Mouse (Mus musculus) embryo, embryonic 9.5 days (tissue): Measurements from ENCODE around the gene Dhdh.
"Not testable (repeated sequence)": the region's sequence is repeated elsewhere in the genome, so short reads cannot be mapped to it uniquely, and the experiment has no call there.

Experiments
- DNase-seq: peaks from one replicate; pipeline ENCODE4 v3.0.0-alpha.2; 2017; ENCODE audit errors: extremely low spot score

The Dhdh gene

DNA sequence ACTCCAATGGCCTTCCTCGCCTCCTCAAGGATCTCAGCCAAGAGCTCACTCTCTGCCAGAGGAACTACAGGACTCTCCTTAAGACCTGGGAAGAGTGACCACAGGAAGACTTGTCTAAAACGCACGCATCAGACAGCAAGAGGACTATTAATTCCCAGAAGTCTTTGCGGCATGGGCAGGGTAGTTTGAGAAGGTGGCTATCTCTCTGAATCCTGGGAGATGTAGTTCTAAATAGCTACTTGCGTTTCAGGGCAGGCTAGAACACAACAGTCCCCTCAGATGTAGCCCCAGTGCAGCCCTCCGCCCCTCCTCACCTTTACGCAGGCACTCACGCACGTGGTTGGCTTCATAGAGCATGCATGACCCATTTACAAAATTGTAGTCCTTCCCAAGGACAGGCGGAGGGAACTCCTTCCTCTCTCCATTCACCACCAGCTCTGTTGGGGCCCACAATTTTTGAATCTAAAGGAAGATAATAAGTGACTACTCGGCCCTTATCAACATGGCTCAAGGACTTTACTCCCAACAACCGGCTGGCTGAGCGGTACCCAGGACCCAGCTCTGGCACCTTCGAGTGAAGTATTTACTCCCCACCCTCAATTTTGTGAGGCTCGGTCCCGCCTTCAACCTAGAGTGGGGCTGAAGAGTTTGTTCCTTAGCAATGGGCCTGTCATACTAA is 13.2 kb downstream of the Dhdh start:
- no peak for DNase-seq

DNA sequence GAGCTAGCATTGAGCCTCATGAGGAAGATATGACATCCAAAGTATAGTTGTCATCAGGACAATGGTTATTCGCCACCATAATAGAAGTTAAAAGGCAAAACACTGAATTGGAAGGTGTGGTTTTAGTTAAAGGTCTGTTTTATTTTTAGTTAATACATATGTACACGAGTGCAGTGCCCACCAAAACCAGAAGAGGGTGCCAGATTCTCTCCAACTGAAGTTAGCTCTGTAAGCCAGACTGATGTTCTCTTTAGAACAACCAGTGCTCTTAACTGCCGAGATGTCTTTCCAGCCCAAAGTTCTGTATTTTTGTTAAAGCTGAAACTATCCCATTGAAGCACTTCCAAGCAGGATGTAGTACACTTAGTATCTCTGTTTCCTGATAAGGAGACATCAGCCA is 17.7 kb downstream of the Dhdh start:
- peak; percentile 64 for DNase-seq

DNA sequence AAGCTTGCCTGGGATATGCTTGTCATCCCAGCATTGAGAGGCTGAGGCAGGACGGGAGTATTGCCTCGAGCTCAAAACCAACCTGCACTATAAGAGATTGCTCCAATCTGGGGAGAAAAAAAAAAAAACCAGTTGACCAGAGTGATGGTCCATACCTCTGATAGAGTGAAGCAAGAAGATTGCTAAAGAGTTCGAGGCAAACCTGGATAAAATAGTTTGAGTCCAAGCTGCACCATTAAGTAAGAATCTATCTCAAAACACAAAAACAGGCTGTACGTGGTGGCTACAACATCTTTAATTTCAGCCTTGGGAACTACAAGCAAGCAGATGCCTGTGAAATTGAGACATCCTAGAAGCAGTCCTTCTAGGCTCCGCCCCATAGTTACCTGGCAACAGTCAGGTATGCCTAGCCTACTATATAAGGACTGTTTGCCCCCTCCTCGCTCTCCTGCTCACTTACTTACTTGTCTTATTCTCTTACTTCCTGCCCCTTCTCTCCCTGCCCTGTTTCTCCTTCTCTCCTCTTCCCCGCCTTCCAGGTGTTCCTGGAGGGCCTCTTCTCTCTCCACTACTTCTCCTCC is 21.4 kb downstream of the Dhdh start:
- no peak for DNase-seq

DNA sequence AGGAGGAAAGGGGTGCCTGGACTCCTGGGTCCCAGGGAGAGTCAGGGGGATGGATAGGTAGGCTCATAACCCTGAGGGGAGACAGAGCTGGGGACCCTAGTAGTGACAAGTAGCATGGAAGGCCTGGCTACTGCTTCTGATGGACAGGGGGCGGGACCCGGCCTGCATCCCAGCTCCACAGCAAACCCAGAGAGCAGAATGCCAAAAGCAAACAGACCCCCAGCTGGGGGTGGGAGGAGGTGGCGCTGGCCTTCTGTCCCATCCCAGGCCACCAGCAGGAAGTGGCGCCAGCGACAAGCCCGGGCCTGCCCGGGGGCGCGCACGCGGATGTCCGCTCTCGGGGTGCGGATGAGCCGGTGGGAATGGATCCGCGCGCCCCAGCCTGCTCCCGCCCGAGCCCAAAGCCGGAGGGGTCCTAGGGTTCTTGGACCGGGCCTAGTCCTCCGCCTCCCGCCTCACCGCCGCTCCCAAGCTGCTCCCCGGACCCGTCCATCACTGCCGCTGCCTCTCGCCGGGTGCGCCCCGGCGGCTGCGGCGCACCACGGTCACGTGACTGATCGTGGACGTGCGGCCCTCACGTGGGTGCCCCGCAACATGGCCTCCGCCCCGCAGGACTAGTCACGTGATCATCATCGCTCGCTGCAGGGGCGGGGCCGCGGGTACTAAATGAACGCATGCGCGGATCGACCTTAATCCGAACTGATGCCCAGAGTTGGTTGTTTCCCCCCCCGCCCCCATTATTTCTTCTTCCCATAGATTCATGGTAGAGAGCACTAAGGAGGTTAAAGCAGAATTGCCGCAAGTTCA is 22.1 kb downstream of the Dhdh start, which contains the start of gene Bax:
Gene Bax, minus strand, starts transcription at position 616 of the 807 bp plus-strand sequence.
- peak; percentile 93 for DNase-seq

DNA sequence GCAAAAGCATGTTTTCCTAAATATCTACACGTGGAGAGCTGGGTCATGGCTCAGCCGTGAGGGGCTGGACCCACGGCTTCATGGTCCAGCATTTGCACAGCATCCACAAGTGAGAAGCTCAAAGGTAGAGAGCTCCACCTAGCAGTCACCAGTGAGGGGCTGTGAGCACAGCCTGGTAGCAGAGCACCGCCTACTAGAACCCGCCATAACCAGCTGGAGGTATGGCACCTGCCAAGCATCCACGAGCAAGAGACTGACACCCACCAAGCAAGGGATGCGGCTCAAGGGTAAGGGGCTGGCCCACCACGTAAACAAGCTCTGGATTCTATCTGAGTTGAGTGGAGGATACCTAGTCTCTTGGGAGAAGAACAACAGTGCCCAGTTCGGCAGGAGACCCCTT is 23.1 kb downstream of the Dhdh start:
- DNase-seq = no peak

DNA sequence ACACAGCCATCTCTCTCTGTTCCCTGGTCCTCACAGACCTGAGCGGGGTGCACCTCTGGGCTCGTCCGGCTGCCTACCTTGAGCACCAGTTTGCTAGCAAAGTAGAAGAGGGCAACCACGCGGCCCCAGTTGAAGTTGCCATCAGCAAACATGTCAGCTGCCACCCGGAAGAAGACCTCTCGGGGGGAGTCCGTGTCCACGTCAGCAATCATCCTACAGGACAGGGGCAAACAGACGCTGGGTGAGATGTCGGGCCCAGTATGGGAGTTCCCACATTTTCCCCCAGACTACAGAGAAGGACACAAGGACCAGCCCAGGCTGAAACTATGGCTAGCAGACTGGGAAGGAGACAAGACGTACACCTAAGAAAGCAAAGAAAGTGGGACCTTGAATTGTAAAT is 23.5 kb downstream of the Dhdh start:
- no peak for DNase-seq

DNA sequence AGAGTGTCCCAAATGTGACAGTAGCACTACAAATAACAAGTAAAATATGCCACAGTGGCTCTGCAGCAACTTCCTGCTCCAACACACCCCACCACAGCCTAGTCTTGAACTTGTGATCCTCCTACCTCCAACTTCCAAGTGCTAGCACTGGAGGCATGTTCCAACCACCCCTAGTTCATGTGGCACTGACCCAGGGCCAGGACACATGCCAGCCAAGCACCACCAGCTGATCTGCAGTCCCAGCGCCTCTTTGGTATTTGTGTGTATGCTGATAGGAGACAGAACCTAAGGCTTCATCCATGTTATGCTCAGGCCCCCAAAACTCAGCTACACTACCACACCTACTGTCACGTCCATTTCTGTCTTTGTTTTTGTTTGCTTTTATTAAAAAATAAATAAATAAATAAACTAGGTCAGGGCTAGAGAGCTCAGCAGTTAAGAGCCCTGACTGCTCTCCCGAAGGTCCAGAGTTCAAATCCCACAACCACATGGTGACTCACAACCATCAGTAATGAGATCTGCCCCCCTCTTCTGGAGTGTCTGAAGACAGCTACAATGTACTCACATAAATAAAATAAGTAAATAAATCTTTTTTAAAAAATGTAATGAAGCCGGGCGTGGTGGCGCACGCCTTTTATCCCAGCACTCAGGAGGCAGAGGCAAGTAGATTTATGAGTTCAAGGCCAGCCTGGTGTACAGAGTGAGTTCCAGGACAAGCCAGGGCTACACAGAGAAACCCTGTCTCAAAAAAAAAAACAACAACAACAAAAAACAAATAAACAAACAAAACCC is 24.4 kb downstream of the Dhdh start:
- no peak for DNase-seq

DNA sequence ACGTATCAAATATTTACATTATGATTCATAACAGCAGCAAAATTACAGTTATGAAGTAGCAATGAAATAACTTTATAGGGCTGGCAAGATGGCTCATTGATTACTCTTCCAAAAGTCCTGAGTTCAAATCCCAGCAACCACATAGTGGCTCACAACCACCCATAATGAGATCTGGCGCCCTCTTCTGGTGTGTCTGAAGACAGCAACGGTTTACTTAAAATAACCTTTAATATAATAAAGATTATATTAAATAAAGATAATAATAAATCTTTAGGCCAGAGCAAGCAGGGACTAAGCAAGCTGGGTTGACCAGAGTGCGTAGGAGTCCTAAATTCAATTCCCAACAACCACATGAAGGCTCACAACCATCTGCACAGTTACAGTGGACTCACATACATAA is 25.7 kb downstream of the Dhdh start:
- DNase-seq = not testable (repeated sequence)

DNA sequence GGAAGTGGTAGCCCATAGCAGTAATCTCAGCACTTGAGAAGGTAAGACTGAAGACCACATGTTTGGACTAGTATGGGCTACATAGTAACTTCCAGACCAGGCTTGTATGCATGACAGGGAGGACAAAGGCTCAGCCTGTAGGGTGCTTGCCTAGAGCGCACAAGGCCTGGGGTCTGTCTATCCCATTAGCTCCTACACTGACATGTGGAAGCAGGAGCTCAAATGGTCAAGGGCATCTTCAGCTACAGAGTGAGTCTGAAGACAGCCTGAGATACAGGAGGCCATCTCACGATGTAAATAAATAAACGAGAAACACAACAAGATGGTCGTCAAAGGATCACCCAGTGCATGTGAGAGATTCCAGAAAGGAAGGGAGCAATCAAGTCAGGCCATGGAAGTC is 26.3 kb downstream of the Dhdh start:
- DNase-seq = no peak

DNA sequence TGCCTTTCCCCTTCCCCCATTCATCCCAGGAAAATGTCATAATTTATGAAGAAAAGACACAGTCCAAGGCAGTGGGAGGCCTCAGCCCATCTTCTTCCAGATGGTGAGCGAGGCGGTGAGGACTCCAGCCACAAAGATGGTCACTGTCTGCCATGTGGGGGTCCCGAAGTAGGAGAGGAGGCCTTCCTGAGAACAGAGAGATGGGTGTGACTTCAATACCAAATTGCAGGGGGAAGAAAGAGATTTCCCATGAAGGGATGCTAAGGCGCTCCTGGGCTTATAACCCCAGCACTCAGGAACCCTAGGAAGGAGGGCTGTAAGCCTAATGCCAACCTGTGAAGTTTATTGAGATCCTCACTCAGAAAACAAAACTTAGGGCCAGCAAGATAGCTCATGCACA is 26.8 kb downstream of the Dhdh start:
- DNase-seq = no peak

DNA sequence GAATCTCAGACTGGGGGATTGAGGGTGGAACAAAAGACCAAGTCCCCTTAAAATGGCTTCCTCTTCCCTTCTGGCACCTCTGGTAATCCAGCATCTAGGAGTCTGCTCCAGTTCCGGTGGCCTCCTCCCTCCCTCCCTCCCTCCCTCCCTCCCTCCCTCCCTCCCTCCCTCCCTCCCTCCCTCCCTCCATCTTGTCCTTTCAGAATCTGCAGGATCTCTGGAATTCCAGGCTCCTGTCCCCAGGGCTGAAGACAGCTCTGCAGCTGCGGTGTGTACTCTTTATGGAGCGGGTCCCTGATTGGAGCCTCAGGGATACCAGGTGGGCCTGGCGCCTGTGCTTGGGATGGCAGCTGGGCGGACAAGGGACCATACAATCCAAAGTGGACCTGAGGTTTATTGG is 27.3 kb downstream of the Dhdh start:
- no peak for DNase-seq

DNA sequence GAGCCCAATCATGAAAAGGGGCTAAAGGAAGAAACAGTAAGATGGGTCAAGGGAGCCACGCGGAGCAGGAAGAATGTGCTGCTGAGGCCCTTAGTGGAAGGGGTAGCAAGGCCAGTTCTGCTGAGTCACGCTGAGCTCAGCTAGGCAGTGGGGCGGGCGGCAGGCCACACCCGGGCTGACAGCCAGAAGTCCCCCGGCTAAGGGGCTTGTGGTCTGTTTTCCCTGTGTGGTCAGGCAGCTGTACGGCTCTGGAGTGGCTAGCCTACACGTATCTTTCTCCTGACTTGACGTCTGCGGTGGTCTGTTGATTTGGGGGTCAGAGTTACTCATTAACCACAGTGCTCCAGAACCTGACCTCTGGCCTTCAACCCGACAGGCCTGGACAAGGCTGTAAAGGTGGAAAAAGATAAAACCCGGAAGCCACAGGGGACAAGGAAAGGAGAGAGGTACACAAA is 27.7 kb downstream of the Dhdh start:
- peak; percentile 64 for DNase-seq

DNA sequence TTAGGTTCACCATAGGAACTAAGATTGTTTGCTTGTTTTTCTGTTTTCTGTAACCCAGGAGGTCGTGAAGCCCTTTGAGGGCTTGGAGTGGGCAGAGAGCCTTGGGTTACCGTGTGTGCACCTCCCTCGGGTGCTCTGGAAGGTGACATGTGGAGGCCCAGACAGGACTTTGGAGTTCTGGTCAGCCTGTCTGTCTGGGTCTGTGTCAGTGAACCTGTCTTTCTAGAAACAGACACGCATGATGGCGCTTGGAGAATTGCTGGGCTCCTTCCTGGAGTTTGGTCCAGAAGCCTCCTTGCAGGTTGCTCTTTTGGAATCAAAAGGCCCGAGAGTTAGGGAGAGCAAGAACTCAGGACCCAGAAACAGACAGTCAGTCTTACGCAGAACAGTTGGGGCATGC is 28.2 kb downstream of the Dhdh start:
- DNase-seq = no peak

DNA sequence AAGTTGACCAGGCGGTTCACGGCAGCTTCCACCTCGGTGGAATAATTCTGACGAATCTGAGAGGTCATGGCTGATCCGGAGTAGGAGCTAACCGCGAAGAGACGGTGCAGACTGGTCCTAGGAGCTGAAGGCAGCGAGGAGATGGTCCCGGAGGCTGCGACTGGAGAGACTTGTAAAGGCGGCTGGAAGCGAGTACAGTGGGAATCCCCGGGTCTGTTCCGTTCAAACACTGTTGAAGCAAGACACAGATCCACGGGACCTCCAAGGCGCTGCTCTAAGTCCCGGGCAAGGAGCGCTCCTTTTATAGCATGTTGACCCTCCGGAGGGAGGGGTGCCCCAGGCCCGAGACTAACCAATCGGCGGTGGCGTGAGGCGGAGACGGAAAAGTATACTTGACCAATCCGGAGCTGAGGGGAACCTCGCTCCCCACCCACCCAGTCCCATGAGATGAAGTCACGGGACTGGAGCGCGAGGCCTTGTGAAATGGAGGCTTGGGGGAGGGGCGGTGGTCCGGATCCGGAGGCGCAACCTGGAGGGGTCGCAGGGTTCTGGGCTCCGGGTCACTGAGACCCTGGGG is 29.0 kb downstream of the Dhdh start, which contains the start of gene Ftl1:
Gene Ftl1, minus strand, starts transcription at position 321 of the 577 bp plus-strand sequence.
- DNase-seq = peak; percentile 96

DNA sequence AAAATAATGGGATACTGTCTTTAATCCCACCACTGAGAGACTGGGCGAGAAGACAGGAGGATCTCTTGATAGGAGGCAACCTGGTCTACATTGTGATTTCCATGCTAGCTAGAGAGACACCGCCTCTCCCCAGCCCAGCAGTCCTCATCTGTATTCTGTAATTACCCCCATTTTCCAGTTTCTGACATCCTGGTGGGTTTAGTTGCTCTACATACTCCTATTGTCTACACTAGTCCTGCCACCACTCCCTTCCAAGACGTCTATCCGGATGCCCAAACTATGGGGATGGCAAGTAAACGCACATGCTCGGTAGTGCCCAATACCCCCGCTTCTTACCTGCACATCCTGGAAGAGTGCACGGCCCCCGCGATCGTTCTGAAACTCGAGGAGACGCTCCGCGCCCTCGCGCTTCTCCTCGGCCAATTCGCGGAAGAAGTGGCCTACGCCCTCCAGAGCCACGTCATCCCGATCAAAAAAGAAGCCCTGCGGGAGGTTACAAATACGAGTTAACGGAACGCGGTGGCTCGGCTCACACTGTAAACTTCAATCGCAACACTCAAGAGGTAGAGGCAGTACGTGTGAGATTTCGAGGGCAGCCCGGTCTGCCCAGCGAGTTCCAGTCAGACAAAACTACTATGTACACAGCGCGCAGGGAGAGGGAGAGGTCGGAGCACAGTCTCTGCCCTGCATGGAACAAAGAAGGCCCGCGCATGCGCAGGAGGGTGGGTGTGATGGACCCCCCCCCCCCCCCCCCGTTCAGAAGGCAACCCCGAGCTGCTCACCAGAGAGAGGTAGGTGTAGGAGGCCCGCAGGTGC is 29.6 kb downstream of the Dhdh start:
- peak; percentile 88 for DNase-seq

DNA sequence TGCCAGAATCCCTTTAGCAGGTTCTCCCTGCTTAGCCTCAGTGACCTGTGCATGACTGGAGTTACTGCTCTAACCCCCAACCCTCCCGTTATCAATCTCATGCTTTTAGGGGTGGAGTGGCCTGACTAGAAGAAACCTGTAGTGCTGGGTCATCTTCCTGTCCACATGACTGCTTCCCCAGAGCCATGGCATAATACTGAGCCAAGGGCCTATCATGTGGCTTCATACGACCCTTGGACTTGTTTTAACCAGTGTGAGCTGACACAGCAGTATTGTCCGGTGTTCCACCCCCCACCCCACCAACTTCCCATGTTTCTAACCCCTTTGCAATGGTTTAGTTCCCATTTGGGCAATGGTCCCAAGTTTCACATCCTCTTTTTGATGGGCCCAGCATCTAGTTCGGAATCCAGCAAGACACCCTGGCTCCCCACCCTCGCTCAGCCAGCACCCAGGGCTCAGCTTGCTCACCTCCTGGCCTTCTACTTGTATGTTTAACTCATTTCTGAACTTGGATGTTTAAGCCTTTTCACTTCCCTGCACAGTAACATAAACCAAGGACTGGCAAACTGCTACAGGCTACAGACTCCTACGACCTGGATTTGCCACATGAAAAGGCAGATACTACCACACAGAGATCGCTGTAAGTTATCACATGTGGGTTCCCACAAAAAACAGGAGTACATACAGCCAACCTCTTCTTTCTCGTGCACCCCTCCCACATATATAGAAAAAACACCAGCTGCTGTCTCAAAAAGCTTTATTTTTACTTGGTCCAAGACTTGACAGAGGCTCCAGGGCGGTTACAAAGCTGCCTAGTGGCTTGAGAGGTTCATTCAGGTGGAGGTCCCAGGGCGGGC is 31.2 kb downstream of the Dhdh start:
- DNase-seq = peak; percentile 40

DNA sequence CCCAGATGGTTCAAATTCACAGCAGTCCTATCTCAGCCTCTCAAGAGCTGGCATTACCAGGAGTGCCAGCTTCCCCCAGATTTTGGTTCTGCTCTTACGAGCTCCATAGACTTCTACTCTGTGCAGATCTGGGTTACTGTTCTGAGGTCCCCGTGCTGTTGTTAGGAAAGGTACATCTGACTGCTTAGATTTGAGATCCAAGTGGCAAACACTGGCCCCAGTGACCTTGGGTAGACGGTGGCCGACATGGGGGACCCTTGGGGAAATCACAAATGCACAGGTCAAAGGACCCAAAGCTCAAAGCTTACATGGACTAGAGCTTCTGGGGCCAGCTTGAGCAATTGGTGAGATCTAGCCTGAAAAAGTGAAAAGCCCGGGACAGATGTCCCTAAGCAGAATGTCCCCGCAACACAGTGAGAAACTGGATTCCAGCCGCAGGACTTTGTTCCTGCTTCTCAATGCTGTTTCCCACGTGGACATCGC is 31.8 kb downstream of the Dhdh start:
- DNase-seq = no peak

DNA sequence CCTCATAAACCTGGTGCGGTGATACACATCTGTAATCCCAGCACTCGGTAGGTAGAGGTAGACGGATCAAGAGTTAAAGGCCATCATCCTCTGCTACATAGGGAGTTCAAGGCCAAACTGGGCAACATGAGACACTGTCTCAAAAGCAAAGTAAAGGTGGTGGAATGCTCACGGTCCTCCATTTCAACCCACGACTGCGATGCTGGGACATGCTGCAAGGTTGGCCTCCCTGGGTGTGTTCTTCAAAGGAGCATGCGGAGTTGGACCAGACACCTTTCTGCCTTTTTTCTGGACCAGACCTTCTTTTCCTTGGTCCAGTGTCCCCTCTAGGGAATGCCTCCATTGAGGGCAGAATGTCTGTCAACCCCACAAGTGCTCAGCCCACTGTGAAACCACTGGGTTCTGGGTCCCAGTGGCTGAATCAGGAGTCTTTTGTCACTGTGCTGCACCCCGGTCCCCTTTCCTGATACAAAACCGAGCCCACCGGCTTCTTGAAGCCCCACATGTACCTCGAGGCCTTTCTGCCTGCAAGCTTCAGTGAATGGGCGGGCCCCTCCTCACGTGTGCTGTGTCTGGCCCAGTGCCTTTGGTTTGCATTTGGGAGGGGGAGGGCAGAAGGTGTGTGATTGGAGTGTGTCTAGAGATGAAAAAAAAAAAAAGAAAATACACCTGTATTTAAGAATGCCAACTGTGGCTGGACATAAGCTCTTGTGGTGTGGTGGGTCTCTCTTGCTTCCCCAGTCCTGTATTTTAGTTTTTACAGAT is 32.5 kb downstream of the Dhdh start:
- DNase-seq = no peak

DNA sequence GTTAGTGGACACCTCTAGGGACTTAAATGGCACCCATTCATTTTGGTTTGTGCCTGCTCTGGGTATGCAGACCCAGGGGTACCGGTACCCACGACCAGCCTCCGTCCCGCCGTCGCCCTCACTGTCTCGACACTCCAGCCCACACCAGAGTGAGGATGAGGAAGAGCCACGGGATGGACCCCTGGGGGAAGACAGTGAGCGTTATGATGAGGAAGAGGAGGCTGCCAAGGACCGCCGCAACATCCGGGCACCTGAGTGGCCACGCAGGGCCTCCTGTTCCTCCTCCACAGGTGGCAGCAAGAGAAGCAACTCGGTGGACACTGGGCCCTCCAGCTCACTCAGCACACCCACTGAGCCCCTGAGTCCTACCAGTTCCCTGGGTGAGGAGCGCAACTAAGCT is 33.6 kb downstream of the Dhdh start:
- DNase-seq = no peak
